Mouse (Mus musculus) testis, adult 2 months (tissue): Measurements from ENCODE around the gene Synpo2.

ENCODE experiments used
- CTCF ChIP-seq: fragments of 200-500 bp; IDR thresholded peaks from 2 replicates; pipeline ENCODE4 v1.5.1; 2012; ENCODE audit warnings: low read depth, mild to moderate bottlenecking, inconsistent platforms, low read length, moderate library complexity; ENCODE audit not compliant: control insufficient read depth, insufficient read depth, insufficient replicate concordance
- POLR2A ChIP-seq: fragments of 200-500 bp; IDR thresholded peaks from 2 replicates; pipeline ENCODE4 v1.6.1; 2012; ENCODE audit warnings: low read depth, mild to moderate bottlenecking, inconsistent platforms, low read length, moderate library complexity; ENCODE audit not compliant: control insufficient read depth

DNA sequence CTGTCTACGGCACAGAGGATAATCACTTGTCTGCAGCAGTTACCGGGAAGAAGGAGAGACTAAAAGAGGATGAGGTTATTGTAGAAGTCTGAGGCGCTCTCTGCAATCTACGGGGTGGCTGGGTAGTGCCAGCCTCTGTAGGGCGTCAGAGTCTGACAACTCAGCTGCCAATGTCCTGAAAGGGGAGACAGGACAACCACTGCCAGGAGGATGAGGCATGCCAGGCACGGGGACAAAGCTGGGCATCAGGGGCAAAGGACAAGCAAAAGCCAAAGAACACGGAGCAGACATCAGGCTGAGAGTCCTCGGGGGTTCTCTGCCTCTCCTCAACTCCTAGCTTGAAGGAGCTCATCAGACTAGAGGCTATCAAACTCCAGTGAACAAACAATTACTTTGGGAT, 82.6 kb downstream of the Synpo2 start:
- TF ChIP-seq CTCF (no peak), POLR2A (no peak)
